Mouse (Mus musculus): ENCODE measurements around the gene Mpp4. TPM values are rescaled to one million over a fixed set of nuclear protein-coding genes. Genes with fewer than 3 reads are reported as not detected.

The Mpp4 gene
- polyA plus RNA-seq, 1 experiment from 2014 or later, result 0.28 TPM

GRCm38 (mm10) chr1:59183045-59183444, 19.9 kb upstream of the Mpp4 start:
- no peak overlapping the region for H3K4me2 ChIP-seq (ENCODE audit: low read depth, low read length)
- TF ChIP-seq CTCF (IDR thresholded peaks at IDR 0.05; ENCODE audit: low read depth), result no peak
- peak; percentile 40 for TF ChIP-seq EP300 (IDR thresholded peaks at IDR 0.05; ENCODE audit: low read depth)
- DNase-seq (no peak), ATAC-seq (peak; percentile 45; the same call in 1 of the 2 replicates)
- no peak overlapping the region for H3K9ac ChIP-seq (replicated peaks)
- H3K9me3 ChIP-seq (ENCODE audit: low read length), result no peaks in the 10 kb centered on the region
- H3K36me3 ChIP-seq (replicated peaks; ENCODE audit: insufficient read depth, low read length), result peaks cover 39% of the 10 kb centered on the region
- no peak overlapping the region for H3K27ac ChIP-seq (ENCODE audit: low read depth)
- H3K27me3 ChIP-seq (ENCODE audit: insufficient read depth, low read length), result no peaks in the 10 kb centered on the region
- H3K4me3 ChIP-seq (ENCODE audit: low read depth, low read length), result no peak overlapping the region
- H3K4me1 ChIP-seq (ENCODE audit: insufficient read depth), result no peaks in the 10 kb centered on the region
- 62% methylated on average over 4 of the region's 4 CpGs for WGBS (ENCODE audit: insufficient replicate concordance)

GRCm38 (mm10) chr1:59182373-59182772, 19.2 kb upstream of the Mpp4 start:
- Histone ChIP-seq H3K4me3 (ENCODE audit: low read depth, low read length) (no peak overlapping the region), H3K9ac (replicated peaks) (no peak overlapping the region), H3K27me3 (ENCODE audit: insufficient read depth, low read length) (no peaks in the 10 kb centered on the region), H3K4me1 (ENCODE audit: insufficient read depth) (no peaks in the 10 kb centered on the region), H3K4me2 (ENCODE audit: low read depth, low read length) (no peak overlapping the region), H3K9me3 (ENCODE audit: low read length) (no peaks in the 10 kb centered on the region), H3K36me3 (replicated peaks; ENCODE audit: insufficient read depth, low read length) (peaks cover 44% of the 10 kb centered on the region), H3K27ac (ENCODE audit: low read depth) (no peak overlapping the region)
- ATAC-seq (no peak), DNase-seq (no peak)
- WGBS (ENCODE audit: insufficient replicate concordance), result 81% methylated on average over 2 of the region's 2 CpGs
- TF ChIP-seq EP300 (IDR thresholded peaks at IDR 0.05; ENCODE audit: low read depth) (no peak), CTCF (IDR thresholded peaks at IDR 0.05; ENCODE audit: low read depth) (no peak)

GRCm38 (mm10) chr1:59180003-59180402, 16.8 kb upstream of the Mpp4 start:
- DNase-seq, result no peak
- TF ChIP-seq EP300 (IDR thresholded peaks at IDR 0.05; ENCODE audit: low read depth), result no peak
- no peak for TF ChIP-seq CTCF (IDR thresholded peaks at IDR 0.05; ENCODE audit: low read depth)
- Histone ChIP-seq H3K27ac (ENCODE audit: low read depth) (no peak overlapping the region), H3K9ac (replicated peaks) (no peak overlapping the region), H3K27me3 (ENCODE audit: insufficient read depth, low read length) (no peaks in the 10 kb centered on the region), H3K4me3 (ENCODE audit: low read depth, low read length) (no peak overlapping the region), H3K4me2 (ENCODE audit: low read depth, low read length) (no peak overlapping the region), H3K9me3 (ENCODE audit: low read length) (no peaks in the 10 kb centered on the region), H3K36me3 (replicated peaks; ENCODE audit: insufficient read depth, low read length) (peaks cover 40% of the 10 kb centered on the region), H3K4me1 (ENCODE audit: insufficient read depth) (no peaks in the 10 kb centered on the region)
- ATAC-seq, result no peak
- WGBS (ENCODE audit: insufficient replicate concordance), result 58% methylated on average over 3 of the region's 3 CpGs

- Histone ChIP-seq H3K27ac (ENCODE audit: low read depth) (no peak overlapping the region), H3K9ac (replicated peaks) (no peak overlapping the region), H3K36me3 (replicated peaks; ENCODE audit: insufficient read depth, low read length) (peaks cover 37% of the 10 kb centered on the region), H3K4me2 (ENCODE audit: low read depth, low read length) (no peak overlapping the region), H3K27me3 (ENCODE audit: insufficient read depth, low read length) (no peaks in the 10 kb centered on the region), H3K4me1 (ENCODE audit: insufficient read depth) (no peaks in the 10 kb centered on the region), H3K4me3 (ENCODE audit: low read depth, low read length) (no peak overlapping the region), H3K9me3 (ENCODE audit: low read length) (no peaks in the 10 kb centered on the region)
- no peak for TF ChIP-seq EP300 (IDR thresholded peaks at IDR 0.05; ENCODE audit: low read depth)
- no peak for TF ChIP-seq CTCF (IDR thresholded peaks at IDR 0.05; ENCODE audit: low read depth)
- 80% methylated on average over 10 of the region's 10 CpGs for WGBS (ENCODE audit: insufficient replicate concordance)
- DNase-seq (no peak), ATAC-seq (no peak)
Observed at GRCm38 (mm10) chr1:59178401-59178800, 15.2 kb upstream of the Mpp4 start.

GRCm38 (mm10) chr1:59174514-59175373, 11.6 kb upstream of the Mpp4 start:
- Histone ChIP-seq H3K9ac (replicated peaks) (no peak overlapping the region), H3K27ac (ENCODE audit: low read depth) (peak overlapping the region; percentile 85), H3K4me2 (ENCODE audit: low read depth, low read length) (no peak overlapping the region), H3K9me3 (ENCODE audit: low read length) (no peaks in the 10 kb centered on the region), H3K4me1 (ENCODE audit: insufficient read depth) (peaks cover 11% of the 10 kb centered on the region), H3K36me3 (replicated peaks; ENCODE audit: insufficient read depth, low read length) (peaks cover 23% of the 10 kb centered on the region; the same call in 1 of the 2 replicates), H3K27me3 (ENCODE audit: insufficient read depth, low read length) (no peaks in the 10 kb centered on the region), H3K4me3 (ENCODE audit: low read depth, low read length) (no peak overlapping the region)
- ATAC-seq (peak; percentile 95), DNase-seq (peak; percentile 44)
- 40% methylated on average over 10 of the region's 10 CpGs for WGBS (ENCODE audit: insufficient replicate concordance)
- TF ChIP-seq EP300 (IDR thresholded peaks at IDR 0.05; ENCODE audit: low read depth) (0 out of 2 replicates have a peak, but pooled peaks have one; percentile 22), CTCF (IDR thresholded peaks at IDR 0.05; ENCODE audit: low read depth) (no peak)

GRCm38 (mm10) chr1:59173023-59173422, 9.8 kb upstream of the Mpp4 start:
- Histone ChIP-seq H3K27ac (ENCODE audit: low read depth) (no peak overlapping the region), H3K9me3 (ENCODE audit: low read length) (no peaks in the 10 kb centered on the region), H3K4me3 (ENCODE audit: low read depth, low read length) (no peak overlapping the region), H3K4me2 (ENCODE audit: low read depth, low read length) (no peak overlapping the region), H3K4me1 (ENCODE audit: insufficient read depth) (peaks cover 11% of the 10 kb centered on the region), H3K36me3 (replicated peaks; ENCODE audit: insufficient read depth, low read length) (peaks cover 21% of the 10 kb centered on the region; the same call in 1 of the 2 replicates), H3K9ac (replicated peaks) (no peak overlapping the region), H3K27me3 (ENCODE audit: insufficient read depth, low read length) (no peaks in the 10 kb centered on the region)
- DNase-seq (no peak), ATAC-seq (no peak)
- no peak for TF ChIP-seq CTCF (IDR thresholded peaks at IDR 0.05; ENCODE audit: low read depth)
- no peak for TF ChIP-seq EP300 (IDR thresholded peaks at IDR 0.05; ENCODE audit: low read depth)
- 44% methylated on average over 5 of the region's 5 CpGs for whole genome bisulfite sequencing (ENCODE audit: insufficient replicate concordance)
